Mouse (Mus musculus) cerebellum, postnatal 36 days (tissue): ENCODE measurements around the gene Ostn.
"Not testable (repeated sequence)": the region's sequence is repeated elsewhere in the genome, so short reads cannot be mapped to it uniquely, and the experiment has no call there.

Experiments
- DNase-seq, 2 experiments: peaks; one replicate each; pipeline ENCODE4 v3.0.0; 2021 to 2022; ENCODE audit warnings: mixed read lengths in 2 of 2

The Ostn gene

DNA sequence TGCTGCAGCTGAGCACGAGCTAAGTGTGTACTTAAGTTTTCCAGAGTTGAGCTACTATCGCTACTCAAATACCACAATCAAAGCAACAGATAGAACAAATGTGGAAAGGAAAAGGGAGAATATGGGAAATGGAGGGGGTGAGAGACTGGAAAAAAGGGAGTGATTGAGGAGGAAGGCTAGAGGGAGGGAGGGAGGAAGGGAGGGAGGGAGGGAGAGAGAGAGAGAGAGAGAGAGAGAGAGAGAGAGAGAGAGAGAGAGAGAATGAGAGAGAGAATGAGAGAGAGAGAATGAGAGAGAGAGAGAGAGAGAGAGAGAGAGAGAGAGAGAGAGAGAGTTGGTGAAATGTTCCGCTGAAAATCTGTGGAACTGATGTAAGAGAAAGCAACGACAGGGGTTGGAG lies at the start of gene Ostn:
Gene Ostn (plus strand): TSS at position 301 of the 400 bp plus-strand sequence.
- DNase-seq, result not testable (repeated sequence)

DNA sequence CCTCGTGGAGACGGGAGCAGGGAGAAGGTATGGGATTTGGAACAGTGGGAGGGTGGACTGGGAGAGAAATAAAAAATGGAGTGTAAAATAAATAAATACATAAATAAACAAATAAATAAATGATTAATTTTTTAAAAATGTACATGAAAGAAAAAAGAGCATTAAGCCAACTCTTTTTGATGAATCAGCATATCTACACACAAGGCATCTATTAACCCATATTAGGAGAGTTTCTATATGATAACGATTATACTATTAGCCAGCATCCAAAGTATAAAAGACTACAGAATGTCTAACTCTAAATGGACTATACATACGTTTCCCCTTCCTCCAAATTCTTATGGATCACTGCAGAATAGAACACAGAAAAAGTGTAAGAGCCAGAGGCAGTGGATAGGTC lies 38.5 kb upstream of the Ostn start:
- no peak for DNase-seq

DNA sequence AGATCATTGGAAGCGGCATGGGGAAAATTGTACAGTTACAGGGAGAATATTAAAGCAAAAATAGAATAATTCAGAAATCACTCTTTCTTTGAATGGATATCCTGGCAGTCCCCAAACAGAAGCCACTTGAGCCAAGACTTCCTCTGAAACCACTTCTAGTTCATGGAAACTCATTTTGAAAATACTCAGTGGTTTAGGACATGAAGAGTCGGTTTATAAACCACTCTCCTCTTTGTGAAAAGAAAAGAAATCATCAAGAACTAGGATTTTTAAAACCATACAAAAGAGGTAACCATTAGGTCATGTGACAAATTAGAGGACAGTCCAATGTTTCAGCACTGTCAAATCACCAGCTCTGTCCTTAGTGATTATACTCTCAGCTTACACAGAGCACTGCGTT lies 19.9 kb upstream of the Ostn start:
- DNase-seq, result no peak

DNA sequence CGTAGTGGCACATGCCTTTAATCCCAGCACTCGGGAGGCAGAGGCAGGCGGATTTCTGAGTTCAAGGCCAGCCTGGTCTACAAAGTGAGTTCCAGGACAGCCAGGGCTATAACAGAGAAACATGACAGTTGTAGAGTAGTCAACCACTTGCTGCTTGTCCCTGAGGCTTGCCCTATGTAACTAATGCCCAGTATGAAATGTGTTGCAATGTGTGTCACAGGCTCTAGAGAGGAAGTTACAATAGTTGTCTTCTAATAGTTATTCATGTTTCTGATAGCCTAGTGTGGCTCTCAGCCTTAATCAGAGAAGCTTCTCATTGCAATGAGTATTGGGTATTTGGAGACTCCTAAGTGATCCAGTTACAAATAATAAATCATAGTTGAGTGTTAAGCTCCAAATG lies 10.8 kb upstream of the Ostn start:
- no peak for DNase-seq

DNA sequence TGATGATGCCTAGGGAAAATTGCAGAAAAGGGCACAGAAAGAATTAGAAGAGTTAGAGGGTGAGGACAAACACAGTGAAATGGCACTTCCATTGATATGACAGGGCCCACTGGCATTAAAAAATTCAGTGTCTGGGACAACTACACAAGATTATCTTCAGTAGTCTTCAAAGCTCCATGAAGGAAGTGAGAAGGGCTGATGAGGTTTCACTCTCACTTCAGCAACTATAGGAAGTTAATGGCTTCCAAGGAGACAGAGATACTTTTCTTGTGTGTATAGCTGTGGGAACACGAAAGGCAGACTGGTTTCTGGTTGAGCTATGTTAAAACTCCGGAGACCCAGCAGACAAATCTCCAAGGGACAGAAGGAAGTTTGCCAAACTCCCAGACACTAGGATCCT lies 10.4 kb upstream of the Ostn start:
- no peak for DNase-seq

DNA sequence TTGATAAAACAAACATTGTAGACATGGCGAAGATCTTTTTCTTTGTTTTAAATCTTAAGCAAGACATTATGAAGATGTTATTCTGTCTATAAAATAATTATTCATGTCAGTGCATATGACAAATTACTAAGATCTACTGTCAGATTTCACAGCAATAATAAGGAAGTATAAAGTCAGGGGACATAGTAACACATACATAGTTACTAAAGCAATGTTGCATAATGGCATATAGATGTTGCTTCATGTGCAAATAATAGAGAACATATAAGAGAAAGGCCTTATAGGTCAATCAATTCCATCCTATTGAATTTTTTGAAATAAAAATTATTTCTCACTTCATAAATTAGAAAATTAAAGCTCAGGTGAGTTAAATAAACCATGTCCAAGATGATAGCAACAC lies 11.8 kb downstream of the Ostn start:
- no peak for DNase-seq

DNA sequence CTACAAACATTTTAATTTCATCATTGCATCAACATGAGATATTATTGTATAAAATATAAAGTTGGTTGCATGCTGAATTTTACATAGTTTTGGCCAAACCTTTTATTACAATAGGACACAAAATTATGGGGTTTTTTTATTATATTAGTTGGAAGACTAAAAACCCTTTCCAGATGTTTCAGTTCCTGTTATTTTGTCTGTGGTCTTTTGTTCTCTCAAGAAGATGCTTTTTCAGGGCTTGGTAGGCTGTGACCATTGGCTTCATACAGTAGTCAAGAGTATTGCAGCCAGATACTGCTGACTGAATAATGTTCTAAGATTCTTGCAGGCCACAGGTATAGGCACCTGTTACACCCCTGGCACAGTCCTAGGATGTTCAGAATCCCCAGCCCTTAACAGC lies 14.8 kb downstream of the Ostn start:
- DNase-seq, result no peak

DNA sequence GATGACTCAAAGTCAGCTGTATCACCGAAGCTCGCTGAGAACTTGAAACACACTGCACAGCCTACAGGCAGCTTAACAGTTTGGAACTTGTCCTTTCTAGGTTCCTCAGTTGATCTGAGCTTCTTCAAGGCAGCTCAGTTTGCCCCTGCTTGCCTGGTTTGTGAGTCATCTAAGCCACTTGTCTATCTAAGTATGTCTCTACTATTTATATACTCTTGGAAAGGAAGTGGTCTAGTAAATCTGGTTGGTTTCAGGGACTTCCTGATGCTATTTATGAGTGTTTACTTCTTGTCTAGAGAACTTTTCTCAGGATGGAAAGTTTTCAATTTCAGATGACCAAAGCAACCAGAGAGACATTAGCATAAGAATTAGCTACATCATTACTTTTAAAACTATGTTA lies 19.2 kb downstream of the Ostn start:
- DNase-seq, result no peak

DNA sequence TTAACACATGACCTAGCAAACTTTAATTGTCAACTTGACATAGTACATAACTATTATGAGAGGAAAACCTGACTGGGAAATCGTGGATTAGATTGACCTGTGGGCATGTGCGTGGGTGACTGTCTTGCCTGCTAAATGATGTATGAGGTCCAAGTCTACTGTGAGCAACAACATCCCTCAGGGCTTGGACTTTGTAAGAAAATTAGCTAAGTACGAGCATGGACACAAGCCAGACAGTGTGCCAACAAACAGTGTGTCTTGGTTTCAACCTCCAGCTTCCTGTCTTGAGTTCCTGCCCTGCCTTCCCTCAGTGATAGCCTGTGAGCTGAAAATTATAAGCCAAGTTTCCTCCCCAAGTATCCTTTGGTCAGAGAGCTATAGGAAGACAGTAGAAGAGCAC lies 40.2 kb downstream of the Ostn start:
- no peak for DNase-seq

DNA sequence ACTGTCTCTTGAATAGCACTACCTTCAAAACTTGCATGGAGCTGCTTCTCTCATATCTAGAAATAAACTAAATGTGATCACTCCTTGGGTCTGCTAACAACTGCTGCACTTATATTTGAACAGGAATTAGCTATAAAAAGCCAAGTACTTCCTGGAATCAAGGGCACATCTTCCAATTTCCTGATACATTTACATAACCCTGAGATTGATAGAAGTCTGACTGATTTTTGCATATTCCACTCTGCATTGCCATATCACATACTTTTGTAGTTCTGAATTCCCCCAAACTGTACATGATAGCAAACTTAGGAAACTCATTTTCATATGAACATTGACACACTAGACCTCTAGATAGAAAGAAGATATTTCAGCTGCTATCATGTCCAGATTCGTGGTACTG lies 41.1 kb downstream of the Ostn start:
- DNase-seq, result no peak

DNA sequence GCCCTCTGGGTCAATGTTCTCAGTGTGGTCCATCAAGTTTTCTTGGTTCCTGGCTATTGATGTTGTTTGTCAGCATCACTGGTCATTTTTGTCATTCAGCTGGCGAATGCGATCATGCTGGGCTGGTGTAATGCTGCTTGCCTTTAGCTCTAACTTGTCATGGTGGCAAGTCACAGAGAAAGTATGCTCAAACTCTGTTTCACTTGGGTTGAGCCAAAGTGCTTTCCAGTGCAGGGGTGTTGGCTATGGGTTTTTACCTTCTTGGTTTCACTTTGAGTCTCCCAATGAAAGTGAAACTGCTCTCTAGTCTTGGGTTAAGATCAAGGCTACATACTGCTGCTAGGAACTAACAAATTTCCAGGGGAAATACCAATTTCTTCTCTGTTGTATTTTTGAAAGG lies 41.9 kb downstream of the Ostn start:
- no peak for DNase-seq

DNA sequence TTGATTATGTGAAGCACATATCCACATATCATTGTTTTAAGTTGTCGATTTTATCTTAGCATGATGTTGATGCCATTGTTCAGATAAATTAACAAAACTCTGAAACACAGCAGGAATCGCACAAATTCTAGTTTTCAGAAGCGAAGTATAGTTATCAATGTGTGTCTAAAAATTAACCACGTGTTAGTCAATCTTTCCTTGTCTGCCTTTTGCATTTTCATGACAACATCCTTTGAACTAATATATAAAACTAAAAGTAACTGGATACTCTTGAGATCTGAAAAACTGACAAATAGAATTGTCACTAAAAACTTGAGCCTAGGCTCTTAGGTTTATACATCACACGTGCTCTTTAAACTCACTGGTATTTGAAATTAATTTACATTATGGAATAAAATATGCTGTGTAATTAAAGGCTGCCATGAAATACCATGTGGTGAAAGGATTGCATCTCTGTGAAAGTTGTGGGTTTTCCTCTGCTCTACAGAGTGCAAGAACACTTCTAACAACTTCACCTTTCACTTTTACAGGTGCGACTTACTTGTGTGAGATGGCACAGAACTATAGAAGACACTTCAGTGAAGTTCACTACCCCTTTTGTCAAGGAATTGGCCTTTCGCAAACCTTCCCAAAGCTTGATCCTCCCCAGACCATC lies 42.7 kb downstream of the Ostn start:
- DNase-seq, result no peak

DNA sequence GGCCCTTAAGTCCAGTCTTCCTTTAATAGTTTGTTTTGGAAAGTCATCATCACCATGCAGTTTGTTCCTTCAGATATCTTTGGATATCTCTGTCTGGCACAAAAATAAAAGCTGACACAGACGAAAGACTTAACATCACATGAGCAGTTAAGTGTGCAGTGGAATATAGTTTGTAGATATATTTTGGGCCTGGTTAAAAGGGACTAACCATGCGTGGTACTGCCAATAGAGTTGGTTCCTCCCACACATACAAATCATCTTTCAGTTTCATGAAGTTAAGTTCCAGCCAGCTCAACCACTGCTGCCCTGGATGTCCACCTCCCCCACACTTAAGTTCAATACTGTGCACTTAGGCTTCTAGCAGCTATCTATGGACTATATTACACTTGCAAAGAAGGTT lies 47.2 kb downstream of the Ostn start:
- DNase-seq, result no peak

DNA sequence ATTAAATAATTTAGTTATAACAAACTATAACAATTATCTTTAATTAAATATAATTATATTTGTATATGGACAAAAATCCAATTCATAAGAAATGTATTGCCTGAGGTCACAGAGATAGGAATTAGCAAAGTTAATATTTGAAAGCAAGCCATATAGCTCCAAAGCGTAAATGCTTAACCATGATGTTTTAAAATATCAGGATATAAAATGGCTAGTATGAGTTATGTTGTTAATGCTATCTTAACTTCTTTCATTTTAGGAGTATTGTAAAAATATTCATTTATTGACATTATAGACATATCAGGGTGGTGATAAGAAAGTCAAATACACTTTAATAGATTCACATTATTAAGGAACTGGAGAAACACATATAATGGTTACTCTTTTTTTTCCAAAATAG lies 52.8 kb downstream of the Ostn start:
- no peak for DNase-seq

DNA sequence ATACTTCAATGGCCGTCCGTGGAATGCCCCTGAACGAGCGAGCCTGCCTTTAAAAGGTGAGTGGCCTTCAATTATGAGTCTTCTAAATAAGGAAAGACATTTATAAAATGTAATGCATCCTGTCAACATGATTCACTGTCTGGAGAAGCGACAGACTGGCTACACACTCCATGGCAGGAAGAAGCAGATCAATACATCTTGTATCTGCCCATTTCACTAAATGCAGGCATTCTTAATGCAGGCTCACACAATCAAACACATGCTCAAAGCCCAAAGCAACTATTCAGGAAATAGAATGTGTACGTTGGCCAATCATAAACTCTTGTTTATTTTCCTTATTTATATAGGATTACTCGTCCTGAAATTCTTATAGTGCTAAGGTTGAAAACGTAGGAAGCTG lies 62.9 kb downstream of the Ostn start, which contains the start of gene Uts2b:
Gene Uts2b (minus strand): TSS at position 49 of the 400 bp plus-strand sequence.
- no peak for DNase-seq

DNA sequence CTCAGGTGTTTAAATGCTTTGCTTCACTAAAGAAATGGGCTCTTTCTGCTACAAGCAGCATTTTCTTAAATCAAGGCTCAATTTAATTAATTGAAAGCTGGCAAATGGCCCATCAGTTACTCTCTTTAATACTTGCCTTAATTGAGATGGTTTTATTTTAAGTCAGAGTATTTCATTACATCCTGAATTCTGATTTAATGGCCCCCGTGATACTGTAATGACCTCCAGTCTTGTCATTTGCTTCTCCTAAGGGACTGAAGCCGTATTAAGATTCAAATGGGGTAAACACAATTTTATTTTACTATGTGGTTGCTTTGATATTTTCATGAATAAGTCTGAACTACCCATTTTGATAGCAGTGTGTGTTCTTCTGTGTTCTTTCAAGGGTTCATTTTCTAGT lies 63.4 kb downstream of the Ostn start:
- DNase-seq, result no peak

DNA sequence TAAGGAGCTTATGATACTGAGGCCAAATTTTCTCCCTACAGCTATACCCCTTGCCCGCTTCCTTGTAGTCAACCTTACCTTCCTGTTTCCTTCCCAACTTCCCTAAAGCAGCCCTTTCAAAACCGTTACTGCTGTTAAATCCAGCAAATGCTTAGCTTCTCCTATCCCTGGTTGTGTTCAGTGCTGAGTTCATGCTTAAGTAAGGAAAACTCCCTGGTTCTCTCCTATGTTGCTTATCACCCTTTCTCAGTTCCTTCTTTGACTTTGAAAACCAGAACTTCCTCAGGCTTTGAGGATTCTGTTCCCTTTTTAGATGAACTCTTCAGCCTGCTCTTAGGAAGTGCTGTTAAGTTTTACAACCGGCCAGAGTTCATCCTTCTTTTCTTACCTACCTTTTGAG lies 66.8 kb downstream of the Ostn start:
- DNase-seq, result no peak

DNA sequence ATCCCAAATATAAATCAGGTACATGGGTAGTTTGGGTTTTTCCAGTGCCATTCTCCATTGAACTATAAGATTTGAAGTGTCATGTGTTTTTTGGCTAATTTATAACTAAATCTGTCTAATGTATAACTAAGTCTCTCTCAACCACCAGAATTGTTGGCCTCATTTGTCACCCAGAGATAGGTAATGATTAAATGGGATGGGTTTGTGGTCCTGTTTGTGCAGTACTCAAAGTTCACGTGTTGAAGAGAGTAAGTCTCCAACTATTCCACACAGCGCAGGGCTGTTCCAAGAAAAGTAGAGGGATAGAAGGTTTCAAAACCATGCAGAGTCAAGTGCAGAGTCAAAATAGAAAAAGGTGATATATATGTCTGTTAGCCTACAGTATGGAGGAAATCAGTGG lies 68.0 kb downstream of the Ostn start:
- no peak for DNase-seq

DNA sequence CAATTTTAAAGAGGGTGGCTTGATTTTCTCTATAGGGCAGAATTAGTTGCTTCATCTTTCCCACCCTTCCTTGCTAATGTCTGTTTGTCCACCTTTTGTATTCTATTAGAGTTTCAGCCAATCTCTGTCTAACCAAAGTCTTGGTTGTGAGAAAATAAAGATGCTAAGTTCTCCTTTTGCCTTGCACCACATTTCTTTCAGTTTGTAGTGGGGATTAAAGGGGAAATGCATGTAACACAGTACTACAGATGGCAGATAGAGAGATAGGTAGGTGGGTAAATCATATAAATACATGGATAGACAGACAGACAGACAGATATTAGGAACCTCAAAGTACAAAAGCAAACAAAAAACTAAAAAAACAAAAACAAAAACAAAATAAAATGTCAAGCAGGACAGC lies 69.3 kb downstream of the Ostn start:
- DNase-seq, result no peak

DNA sequence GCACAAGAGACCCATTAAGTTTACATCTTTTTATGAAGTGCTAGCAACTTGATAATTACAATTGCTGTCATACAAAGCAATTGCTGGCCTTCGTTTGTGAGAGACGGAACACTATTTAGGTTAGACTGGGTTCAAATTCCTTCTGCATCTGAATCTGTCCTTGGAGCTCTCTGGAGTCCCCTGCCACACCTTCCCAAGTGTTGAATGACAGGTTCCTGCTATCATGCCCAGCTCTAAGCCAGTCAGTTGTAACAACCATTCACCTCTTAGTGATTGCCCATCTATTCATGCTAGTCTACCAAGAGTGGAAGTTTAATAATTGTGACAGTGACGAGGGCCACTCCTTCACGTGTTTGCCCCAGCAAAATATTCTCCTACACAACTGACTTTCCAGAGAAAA lies 74.9 kb downstream of the Ostn start:
- DNase-seq, result no peak

DNA sequence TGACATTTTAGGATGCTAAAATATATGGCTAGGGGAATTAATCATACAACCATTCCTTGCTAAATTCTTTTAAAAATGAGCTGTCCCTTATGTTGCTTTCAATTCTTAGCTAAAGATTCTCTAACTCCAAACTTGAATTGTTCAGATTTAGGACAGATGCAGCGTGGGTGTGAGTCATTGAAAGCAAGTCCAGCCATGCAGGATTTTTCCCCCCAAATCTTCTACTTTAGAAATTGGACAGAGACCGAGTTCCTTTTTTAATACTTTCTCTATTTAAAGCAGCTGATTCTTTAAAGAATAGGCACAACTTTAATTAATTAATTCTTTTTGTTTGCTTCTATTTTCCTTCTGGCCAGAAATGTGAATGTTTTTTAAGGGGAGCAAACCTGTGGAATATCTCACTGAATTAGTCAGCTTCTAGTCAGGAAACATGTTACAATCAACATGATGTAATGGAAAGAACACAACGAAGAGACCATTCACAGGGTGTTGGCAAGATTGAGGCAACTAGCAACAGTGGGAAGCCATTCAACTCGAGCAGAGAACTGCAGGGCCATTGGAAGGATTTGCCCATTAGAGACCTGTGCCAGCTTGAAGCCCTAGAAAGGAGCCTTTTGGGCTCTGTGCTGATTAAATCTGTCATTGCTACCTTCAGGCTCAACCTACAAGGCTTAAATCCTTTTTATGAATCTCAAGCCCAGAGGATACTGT lies 77.8 kb downstream of the Ostn start:
- DNase-seq, result no peak

DNA sequence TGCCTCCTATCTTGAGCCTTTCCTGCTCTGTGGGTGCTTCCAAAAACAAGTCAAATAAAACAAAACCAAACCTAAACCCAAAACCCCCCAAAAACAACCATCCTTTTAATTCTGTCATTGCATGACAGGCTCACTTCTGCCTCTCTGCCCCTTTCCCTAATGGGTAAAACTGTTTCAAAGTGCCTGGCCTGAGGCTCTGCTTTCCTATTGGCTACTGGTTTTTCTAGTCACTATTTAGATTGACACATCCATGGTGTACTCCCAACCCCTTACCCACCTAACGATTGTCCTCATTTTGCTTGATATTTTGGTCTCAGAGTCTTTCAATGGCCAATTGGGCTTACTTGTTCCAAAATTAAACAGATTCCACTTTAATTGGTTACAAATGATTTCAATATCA lies 78.4 kb downstream of the Ostn start:
- no peak for DNase-seq

DNA sequence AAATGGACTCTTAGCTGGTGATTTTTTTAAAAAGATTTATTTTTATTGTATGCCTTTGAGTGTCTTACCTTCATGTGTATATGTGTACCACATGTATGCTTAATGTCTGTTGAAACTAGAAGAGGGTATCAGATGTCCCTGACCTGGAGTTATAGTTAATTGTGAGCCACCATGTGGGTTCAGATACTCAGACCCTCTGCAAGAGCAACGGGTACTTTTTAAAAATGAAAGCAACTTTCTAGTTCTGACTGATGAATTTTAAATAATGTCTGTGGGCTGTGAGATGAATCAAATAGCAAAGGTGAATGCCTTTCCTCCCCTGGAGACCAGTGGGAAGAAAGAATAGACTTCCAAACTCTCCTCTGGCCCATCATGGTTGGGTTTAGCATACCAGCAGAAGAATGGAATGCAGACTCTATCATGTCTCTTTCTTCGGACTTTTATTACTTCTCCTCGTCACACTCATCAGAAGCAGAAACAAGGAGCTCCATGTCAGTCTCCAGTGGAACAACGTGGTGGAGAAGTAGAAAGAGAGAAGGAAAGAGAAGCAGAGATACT lies 79.6 kb downstream of the Ostn start:
- DNase-seq, result no peak
